Mouse (Mus musculus) MEL-GATA-1-ER (cell line): ENCODE results near the gene Mtor.

ENCODE experiments used
- DNase-seq: peaks from one replicate; pipeline ENCODE4 v3.0.0-alpha.2; 2012; ENCODE audit warnings: low read depth; ENCODE audit errors: extremely low read depth

Mtor gene

DNA sequence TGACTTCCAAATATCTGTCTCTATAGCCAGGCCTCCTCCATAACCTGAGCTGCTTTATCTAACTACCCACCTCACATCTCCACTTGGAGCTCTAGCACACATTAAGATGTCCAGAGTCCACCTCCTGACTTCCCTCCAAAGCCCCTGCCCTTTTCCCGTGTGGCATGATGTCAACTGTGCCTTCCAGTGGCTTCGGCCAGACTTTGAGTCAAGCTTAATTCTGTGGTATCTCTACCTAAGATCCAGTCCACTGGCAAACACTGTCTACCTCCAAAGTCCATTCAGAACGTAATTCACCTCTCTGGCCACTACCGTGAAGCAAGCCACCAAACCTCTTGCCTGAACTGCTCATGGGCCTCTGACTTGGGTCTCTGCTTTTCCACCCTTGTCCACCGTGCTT, 6.5 kb upstream of the Mtor start:
- no peak for DNase-seq

DNA sequence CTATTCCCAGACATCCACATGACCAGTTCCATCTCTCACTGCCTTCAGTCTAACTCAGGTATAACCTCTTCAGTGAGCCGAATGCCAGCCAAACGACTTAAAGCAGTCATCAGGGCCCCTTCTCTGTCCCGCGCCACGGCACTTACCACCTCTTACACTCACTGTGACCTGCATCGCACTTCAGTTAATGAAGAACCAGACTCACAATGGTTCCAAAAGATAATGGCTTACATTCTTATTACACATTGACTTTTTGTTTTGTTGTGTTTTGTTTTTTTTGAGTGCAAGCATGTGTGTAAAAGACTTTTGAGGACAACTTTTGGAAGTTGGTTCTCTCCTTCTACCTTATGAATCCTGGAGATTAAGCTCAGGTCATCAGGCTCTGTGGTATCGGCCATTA, 5.8 kb upstream of the Mtor start:
- DNase-seq: no peak

DNA sequence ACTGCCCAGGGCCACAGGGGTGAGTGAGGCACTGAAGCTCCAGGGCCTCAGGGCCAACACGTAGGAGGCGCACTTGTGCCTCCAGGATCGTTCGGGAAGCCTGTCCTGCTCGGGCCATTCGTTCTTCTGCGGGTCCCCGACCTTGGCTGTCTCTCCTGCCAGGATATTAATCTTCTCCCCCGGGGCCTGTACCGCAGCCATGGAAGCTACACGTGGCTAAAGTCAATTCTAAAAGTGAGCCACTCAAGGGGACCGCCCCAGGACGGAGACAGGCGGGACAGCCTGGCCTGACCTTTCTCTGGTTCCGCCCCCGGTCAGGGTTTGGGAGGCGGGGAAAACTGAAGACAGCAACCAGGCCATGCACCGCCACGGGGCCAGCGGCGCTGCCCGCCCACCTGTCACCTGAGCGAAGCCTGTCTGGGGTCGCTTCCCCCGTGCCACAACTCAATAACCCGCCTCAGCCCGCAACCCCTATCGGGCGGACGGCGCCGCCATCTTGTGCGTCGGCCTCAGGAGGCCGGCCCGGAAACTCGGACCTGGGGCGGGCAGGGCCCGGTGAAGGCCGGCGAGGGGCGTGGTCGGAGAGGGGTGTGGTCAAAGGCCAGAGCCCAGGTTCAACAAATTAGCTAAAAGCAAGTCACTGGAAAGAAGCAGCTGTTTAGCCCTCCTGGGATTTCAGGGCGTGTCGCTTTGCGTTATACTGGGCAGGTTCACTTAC, 4.0 kb upstream of the Mtor start, which contains the start of gene Ubiad1:
Ubiad1 (minus strand) TSS at position 522 of the 718 bp plus-strand sequence.
- peak; percentile 44 for DNase-seq

DNA sequence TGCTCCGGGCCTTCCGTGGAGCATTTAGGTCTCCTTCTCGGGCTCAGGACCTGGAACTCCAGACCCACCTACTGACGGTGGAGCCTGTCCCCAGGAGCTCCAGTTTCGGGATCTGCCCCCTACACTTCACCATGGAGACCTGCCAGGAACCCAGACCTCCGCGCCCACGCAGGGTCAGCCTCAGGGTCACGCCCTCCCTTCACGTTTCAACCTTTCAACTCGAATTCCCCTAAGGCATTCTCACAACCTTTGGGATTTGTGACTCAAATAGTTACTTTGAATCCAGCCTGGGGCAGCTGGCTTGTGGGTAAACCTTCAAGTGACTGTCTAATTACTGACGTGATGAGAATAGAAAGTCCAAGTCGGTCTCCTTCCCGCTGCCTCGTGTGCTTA, 438 bp downstream of the Mtor start:
- DNase-seq: no peak

DNA sequence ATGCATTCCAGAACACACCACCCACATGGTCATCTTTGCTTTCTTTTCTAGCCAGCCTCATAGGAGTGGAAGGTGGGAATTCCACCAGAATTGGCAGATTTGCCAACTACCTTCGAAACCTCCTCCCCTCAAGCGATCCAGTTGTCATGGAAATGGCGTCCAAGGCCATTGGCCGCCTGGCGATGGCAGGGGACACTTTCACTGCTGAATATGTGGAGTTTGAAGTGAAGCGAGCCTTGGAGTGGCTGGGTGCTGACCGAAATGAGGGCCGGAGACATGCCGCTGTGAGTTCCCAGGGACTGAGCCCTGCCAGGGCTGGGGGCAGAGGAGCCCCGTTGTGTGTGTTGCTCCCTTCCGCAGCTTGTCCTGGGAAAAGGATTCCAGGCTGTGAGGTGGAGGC, 5.3 kb downstream of the Mtor start:
- DNase-seq: no peak

DNA sequence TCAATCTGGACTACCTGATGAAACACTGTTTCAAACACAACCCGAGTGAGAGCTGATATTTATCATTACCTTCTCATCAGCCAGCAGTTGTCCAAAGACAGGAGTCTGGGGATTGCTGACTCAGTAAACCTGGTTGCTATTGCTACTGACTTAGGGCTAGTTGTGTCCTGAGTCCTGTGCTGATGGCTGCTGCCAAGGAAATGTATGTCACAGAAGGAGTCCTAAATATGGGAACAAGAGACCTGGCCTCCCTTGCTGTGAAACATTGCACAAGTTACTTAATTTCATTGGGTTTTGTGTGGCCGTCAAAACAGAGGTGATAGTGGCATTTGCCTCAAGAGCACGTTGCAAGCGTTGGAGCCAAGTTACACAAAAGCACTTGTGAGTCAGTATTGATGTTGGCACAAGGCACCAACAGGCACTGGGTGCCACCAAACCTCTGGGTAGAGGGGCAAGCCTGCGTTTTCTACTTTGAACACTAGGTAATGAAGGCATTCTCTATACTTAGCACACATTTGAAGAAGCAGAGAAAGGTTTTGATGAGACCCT, 7.1 kb downstream of the Mtor start:
- no peak for DNase-seq

DNA sequence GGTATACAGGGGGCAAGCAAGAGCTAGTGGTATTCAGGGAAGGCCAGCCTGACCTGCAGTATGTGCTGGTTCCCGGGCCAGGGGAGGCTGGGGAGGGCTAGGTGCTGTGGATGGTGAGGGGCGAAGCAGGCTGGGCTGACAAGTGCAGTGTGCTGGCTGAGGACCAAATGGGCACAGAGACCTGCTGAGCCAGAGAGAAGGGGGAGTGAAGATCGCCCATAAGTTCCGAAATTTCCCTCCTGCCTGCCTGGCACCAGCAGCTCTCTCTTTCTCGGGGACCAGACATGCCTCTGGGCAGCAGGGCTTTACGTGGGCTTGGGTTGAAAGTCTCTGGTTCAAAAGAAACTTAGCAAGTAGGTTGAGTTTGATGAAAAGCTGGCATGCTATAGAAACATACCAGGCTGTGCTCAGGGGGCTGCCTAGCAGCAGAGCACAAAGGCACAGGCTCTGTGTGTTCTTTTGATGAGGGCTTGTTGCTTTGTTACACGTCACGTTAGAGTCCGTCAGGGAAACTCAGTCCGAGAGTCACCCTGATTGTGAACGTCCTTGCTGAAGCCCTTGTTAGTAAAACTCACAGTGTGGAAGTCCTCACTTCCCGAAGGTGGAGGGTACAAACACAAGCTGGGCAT, 12.4 kb downstream of the Mtor start:
- no peak for DNase-seq

DNA sequence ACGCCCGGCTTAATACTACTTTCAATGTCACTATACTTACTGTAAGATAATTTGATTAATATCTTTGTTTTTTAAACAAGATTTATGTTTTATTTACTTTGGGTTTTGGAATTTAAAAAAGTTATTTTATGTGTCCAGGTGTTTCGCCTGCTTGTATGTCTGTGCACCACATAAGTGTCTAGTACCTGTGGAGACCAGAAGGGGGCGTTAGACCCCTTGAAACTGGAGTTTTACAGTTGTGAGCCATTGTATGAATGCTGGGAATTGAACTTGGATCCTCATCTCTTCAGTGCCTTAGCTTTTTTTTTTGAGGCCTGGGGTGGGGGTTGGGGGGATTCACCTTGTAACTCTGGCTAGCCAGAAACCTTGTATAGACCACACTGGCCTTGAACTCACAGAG, 13.4 kb downstream of the Mtor start:
- no peak for DNase-seq

DNA sequence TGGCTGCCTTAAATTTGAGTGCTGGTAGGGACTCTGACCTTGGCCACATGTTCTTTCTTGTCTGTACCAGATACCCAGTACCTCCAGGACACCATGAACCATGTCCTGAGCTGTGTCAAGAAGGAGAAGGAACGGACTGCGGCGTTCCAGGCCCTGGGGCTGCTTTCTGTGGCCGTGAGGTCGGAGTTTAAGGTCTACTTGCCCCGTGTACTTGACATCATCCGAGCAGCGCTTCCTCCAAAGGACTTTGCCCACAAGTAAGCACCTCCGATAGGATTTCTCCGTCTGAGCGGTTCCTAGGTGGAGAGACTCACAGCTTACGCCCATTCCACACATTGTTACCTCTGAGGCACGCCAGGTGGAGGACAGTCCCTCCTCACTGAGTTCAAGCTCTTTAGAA, 14.3 kb downstream of the Mtor start:
- no peak for DNase-seq

DNA sequence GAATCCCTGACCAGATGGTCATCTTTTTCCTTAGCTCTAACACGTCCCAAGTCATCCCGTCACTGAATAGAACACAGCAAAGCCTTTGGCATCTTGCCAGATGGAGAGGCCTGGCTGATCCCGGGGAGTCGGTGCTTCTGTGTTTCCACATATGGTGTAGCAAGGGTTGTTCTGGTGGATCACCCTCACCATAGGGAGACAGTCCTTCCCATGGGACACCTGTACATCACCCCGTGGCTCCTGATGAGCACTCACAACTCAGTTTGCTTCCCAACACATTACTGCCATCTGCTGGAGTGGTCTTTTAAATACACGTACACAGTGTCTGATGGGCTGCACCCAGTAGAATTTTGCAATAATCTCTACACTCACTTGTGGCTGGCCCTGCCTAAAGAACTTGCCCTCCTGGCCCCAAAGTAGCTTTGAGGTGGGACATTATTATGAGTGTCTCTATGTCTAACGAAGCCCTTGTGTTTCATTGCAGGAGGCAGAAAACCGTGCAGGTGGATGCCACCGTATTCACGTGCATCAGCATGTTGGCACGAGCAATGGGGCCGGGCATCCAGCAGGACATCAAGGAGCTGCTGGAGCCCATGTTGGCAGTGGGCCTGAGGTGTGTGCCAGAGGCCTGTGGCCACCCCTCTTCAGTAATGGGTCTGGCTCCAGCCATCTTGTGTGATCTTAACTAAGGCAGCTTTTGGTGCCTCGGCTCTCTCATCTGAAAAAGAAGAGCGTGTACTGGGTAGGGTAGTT, 15.0 kb downstream of the Mtor start:
- DNase-seq: no peak

DNA sequence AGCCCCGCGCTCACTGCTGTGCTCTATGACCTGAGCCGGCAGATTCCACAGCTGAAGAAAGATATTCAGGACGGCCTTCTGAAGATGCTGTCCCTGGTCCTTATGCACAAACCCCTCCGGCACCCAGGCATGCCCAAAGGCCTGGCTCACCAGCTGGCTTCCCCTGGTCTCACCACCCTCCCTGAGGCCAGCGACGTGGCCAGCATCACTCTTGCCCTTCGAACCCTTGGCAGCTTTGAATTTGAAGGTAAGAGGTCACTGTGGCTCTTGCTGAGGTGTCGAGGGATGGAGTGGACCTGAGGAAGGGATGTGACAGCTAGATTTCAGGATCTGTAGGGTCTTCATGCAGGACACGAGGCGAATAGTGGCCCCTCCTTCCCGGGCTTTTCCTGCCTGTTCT, 15.9 kb downstream of the Mtor start:
- no peak for DNase-seq

DNA sequence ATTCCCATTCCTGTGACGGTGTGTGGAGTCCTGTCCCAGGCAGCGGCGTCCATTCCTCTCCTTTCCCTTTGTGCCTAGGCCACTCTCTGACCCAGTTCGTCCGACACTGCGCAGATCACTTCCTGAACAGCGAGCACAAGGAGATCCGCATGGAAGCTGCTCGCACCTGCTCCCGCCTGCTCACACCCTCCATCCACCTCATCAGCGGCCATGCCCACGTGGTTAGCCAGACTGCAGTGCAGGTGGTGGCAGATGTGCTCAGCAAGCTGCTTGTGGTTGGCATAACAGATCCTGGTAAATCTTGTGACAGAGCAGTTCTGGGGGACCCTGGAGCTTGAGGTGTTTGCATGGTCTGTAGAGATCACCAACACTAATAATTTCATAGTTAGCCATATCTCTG, 16.5 kb downstream of the Mtor start:
- no peak for DNase-seq

DNA sequence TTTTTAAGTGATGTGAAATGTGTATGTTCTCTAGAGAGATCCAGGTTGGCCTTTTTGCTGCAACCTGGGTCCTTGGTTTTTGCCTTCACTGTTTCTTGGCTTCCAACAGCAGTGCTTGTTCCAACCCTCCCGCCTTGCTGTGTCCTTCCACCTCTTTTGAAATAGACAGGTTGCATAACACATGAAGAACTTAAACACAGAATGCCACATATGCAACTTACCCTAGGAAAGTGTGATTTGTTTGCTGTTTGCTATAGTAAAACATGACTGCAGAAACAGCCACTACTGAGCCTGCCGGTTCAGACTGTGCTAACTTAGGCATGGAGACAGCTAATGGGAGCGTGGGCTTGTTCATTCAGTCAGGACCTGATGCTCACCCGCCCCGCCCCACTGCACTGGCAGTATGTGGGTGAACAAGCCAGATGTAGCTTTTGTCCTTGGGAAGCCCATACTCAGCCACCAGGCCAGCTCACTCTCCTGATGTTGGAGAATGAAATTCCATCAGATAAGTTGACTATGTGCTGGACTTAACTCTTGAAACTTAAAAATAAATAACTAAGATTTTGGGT, 18.2 kb downstream of the Mtor start:
- no peak for DNase-seq

DNA sequence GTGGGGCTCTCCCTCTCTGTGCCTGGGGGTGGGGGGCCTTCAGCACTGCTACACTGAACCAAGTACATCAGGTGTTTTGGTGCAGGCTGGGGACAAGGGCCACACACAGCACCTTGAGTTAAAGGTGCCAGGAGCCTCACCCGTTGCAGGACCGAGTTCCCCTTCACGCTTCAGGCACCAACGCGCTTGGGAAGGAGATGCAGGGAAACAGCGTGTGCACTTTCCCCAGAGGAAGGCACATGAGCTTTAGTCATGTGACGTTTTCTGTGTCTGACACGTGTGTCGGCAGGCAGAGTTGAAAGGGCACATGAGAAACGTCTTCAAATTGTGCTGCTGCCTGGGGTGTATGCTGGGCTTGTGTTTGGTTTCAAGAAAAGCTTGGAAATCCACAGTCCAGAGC, 20.0 kb downstream of the Mtor start:
- no peak for DNase-seq

DNA sequence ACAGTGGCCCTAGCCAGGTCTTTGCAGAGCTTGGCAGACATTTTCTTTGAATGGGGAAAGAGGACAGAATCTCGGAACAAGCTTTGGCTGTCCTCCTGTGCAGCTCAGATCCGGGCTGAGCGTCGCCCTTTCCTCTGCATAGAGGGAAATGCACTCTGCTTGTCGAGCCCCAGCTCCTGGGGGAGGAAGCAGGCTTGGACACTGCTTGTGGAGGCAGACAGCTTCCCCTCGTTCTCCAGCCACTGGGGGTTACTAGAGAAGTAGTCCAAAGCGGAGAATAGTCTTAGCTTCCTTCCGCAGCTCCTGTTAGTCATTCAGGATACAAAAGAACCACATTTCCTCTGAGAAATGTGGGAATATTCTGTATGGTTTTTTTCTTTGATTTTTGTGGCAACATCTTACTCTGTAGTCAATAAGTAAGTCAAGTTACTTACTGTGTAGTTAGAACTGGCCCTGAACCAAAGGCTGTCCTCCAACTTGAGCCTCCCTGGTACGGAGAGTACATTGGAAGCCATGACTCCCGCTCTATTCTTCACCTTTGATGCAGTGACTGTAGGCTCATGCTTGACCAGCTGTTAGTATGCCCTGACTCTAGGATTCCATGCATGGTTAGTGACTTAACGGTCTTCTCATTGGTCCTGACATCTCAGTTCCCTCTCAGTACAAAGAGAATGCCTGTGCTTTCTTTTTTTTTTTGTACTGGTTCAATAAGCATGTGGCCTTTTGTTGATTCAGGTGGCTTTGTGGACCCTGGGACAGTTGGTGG, 21.3 kb downstream of the Mtor start:
- no peak for DNase-seq

DNA sequence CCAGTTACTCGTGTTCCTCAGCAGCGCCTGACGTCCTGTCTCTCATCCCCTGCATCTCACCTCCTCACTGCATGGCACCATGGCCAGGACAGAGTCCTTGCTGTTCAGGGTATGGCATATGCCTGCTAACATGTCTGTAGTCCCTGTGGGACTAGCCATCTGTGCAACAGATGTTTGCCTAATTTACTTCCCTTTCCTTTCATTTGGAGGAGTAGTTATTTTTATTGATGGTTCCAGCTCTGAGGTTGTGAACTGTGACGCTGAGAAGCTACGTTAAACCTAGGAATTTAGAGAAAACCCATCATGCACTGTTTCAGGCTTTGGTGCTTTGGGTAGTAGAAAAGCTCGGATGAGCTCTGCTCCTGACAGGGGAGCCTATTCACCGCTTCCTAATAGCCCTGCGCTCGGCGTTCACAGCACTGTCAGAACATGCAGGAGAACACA, 23.0 kb downstream of the Mtor start:
- no peak for DNase-seq

DNA sequence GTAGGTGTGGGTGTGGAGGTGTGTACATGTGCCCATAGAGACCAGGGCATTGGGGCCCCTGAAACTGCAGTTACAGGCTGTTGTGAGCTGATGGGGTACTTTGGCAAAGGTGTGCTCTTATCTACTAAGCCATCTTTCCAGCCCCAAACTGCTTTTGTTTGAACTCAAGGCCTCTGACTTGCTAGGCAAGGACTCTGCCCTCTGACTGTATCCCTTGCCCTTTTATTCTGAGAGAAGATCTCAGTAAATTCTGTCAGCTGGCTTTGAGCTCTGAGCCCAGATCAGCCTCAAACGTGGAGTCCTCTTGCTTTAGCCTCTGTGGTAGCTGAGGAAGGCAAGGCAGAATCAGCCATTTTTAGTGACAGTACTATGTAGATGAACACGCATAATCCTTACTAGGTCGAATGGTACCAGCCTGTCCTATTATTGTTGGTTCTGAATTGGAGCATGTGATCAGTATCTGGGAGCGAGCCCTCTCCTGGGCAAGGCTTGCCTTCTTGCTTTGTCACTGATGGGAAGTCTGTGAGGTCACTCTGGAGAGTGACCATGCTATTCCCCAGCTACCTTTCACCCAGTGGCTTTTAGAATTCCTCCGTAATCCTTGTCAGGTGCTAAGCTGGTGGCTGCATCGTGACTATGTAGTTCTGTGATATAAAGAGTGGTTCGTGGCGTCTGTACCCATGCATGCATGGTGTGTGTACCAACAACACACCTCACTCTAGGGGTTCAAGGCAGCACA, 24.2 kb downstream of the Mtor start:
- no peak for DNase-seq

DNA sequence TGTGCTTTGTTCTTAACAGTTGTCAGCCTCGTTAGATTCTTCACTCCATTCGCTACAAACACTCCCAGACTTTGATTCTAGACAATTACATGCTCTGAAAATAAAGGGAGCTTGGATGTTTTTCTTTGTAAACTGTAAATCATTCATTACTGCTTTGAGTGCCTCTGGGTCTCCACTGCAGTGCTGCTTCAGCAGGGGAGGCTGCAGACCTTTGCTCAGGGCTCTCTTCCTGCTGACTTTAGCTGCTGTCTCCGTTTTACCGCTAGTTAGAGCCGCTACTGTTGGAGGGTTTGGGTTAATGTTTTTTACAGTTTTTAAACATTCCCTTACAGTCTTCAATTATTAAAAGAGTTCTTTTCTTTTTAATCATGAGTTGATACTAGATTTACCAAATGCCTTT, 25.1 kb downstream of the Mtor start:
- no peak for DNase-seq

DNA sequence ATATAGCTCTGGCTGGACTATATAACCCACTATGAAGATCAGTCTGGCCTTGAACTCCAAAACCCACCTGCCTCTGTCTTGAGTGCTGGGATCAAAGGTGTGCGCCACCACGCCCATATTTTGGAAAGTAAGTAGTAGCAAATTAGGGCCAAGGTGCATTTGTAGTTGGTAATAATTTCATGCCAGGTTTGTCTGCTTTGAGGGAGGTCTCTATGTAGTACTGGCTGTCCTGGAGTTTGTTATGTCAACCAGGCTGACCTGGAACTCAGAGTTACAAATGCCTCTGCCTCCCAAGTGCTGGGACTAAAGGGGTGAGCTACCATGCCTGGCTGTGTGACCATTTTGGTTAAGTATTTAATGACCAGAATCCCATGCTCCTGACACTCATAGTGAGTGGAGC, 31.8 kb downstream of the Mtor start:
- no peak for DNase-seq

DNA sequence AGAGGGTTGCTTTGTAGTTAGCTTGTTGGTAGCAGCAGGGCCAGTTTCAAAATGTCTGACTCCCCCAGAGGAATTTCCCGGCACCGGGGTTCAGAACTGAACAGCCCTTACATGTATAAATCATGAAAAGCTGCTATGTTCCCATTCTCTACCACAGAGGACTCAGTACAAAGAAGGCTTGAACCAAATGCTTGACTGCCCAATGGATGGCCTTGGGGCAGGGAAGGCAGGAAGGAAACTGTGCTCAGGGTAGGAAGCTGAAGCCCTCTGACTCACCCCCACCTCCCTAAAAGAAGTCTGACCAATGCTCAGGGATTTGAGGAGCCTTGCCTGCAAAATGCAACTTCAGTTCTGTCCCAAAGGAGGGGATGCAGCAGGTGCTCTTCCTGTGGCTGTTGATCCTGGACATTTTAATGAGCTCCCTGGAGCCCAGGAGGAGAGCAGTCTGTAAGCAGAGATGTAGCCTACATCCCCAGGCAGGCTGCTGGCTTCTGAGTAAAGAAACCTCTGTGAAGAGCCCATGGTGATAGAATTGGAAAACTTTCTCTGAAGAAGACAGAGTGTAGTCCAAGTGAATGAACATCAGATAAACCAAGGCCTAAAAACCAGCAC, 33.3 kb downstream of the Mtor start:
- no peak for DNase-seq
